Mouse (Mus musculus): ENCODE results near the gene Zfp108. TPM values are rescaled to one million over a fixed set of nuclear protein-coding genes. Genes with fewer than 3 reads are reported as not detected.

Zfp108 gene
- 0.15 and 0.21 TPM in 2 replicates for polyA plus RNA-seq (2012)

GRCm38 (mm10) chr7:24254633-24255474, at the start of gene Zfp108:
Gene Zfp108 (plus strand): TSS chr7:24254794.

GRCm38 (mm10) chr7:24211343-24211742, 43.3 kb upstream of the Zfp108 start, which contains the start of gene Zfp111:
Gene Zfp111 (minus strand): TSS chr7:24211443.

GRCm38 (mm10) chr7:24237040-24237791, 17.4 kb upstream of the Zfp108 start, which contains the start of gene Zfp109:
Gene Zfp109 (minus strand): TSS chr7:24237560.

GRCm38 (mm10) chr7:24270288-24270672, 15.7 kb downstream of the Zfp108 start, which contains the start of gene Zfp93:
Gene Zfp93 (plus strand): TSS chr7:24270420.

GRCm38 (mm10) chr7:24300771-24301282, 46.2 kb downstream of the Zfp108 start, which contains the start of gene Zfp61:
Gene Zfp61 (minus strand): TSS chr7:24301232.

Other genes with a start within 250 kb of the Zfp108 start
- not detected in 2 replicates for gene Vmn1r183, start 201.5 kb upstream of the Zfp108 start, polyA plus RNA-seq (2012)
- gene Zfp180, start 172.9 kb upstream of the Zfp108 start, polyA plus RNA-seq (2012): 16.8 and 17.1 TPM in 2 replicates
- gene Zfp112, start 142.5 kb upstream of the Zfp108 start, polyA plus RNA-seq (2012): 0.06 and 0.25 TPM in 2 replicates
- gene Zfp235, start 120.6 kb upstream of the Zfp108 start, polyA plus RNA-seq (2012): 0.47 and 1.2 TPM in 2 replicates
- gene Zfp114, start 79.7 kb upstream of the Zfp108 start, polyA plus RNA-seq (2012): 0.26 and 0.74 TPM in 2 replicates
- gene Zfp111, start 43.4 kb upstream of the Zfp108 start, polyA plus RNA-seq (2012): 0.26 and 1.1 TPM in 2 replicates
- gene Zfp109, start 17.2 kb upstream of the Zfp108 start, polyA plus RNA-seq (2012): 0.51 and 0.73 TPM in 2 replicates
- gene Zfp93, start 15.6 kb downstream of the Zfp108 start, polyA plus RNA-seq (2012): 0.35 and 0.41 TPM in 2 replicates
- 4.5 and 5.6 TPM in 2 replicates for gene Zfp61, start 46.4 kb downstream of the Zfp108 start, polyA plus RNA-seq (2012)
- 0.79 and 0.80 TPM in 2 replicates for gene Zfp94, start 61.9 kb downstream of the Zfp108 start, polyA plus RNA-seq (2012)
- 0.31 TPM in 1 of 2 replicates, not detected in the other for gene Tescl, start 79.1 kb downstream of the Zfp108 start, polyA plus RNA-seq (2012)
- not detected in 2 replicates for gene Lypd5, start 94.4 kb downstream of the Zfp108 start, polyA plus RNA-seq (2012)
- 116 and 139 TPM in 2 replicates for gene Kcnn4, start 115.5 kb downstream of the Zfp108 start, polyA plus RNA-seq (2012)
- gene Smg9, start 144.8 kb downstream of the Zfp108 start, polyA plus RNA-seq (2012): 121 and 122 TPM in 2 replicates
- 0.05 and 0.10 TPM in 2 replicates for gene Irgc1, start 197.5 kb downstream of the Zfp108 start, polyA plus RNA-seq (2012)
- 118 and 127 TPM in 2 replicates for gene Plaur, start 207.7 kb downstream of the Zfp108 start, polyA plus RNA-seq (2012)
- 0.17 and 0.33 TPM in 2 replicates for gene Cadm4, start 227.2 kb downstream of the Zfp108 start, polyA plus RNA-seq (2012)

Measured in megakaryocyte-erythroid progenitor cell, adult 5 weeks (primary cell).